Mouse (Mus musculus) megakaryocyte, embryonic 14.5 days (primary cell): ENCODE measurements at regions not wholly inside any gene's neighbourhood (a gene's known extent, or its start where the extent isn't known, plus 50 kb on each side); places are given as distances from the start of the nearest gene placed in this dataset.

Experiments
- FLI1 ChIP-seq: IDR thresholded peaks from 2 replicates; pipeline ENCODE4 v1.6.1; 2012; ENCODE audit warnings: low read length, inconsistent platforms, mixed read lengths
- GATA1 ChIP-seq: IDR thresholded peaks from 3 replicates; pipeline ENCODE4 v1.6.1; 2012; ENCODE audit warnings: mixed read lengths, low read length, inconsistent platforms, borderline replicate concordance

GRCm38 (mm10) chr5:119274817-119275494 is 395.5 kb upstream of the Tbx3 start:
- TF ChIP-seq GATA1 (no peak), FLI1 (no peak)
